Mouse (Mus musculus) ZHBTc4 (cell line): Measurements from ENCODE around the gene Ago4.
A peak's percentile ranks its signal among the peaks of the same experiment; 100 is the strongest.

ENCODE experiments used
- DNase-seq: peaks from one replicate; pipeline ENCODE4 v3.0.0-alpha.2; 2011; ENCODE audit warnings: low read depth, low spot score

Ago4 gene

DNA sequence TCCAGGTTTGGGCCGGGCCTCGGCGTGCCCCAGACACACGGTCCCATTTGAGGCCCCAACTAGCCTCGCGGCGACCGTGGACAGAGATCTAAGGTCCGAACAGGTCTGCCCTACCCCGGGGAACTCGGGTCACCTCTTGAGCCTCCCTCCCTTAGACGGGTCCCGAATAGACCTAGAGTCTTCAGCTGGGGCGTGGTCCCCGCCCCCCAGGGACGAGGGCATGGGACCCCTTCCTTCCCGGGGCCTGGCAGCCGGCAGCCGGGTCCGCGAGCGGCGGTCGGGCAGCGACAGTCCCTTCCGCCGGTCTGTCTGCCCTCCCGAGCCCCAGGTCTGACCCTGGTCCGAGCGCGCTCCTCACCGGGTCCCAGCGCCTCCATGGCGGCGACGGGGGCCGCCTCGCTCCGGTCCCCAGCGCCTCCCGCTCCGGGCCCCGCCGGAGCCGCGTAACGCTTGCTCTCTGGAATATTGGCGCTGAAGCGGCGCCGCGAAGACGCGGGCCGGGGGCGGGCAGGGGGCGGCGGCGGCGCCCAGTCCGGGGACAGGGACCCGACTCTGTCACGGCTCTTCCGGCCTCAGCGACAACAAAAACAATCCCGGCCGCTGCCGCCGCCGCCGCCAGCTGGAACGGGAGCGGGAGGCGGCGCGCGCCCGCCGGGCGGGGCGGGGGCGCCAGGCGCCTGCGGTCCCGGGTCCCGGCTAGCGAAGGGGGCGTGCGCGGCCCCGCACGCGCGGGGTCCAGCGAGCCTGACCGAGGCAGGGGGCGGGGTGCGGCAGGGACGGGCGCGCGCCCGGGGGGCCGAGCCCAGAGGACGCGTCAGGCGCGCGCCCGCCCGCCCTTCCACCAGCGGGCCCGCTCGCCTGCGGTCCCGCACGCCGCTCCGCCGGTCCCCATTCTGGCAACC is at the start of gene Ago4:
Ago4 (minus strand) TSS at position 646 of the 902 bp plus-strand sequence.
- DNase-seq: peak; percentile 74

DNA sequence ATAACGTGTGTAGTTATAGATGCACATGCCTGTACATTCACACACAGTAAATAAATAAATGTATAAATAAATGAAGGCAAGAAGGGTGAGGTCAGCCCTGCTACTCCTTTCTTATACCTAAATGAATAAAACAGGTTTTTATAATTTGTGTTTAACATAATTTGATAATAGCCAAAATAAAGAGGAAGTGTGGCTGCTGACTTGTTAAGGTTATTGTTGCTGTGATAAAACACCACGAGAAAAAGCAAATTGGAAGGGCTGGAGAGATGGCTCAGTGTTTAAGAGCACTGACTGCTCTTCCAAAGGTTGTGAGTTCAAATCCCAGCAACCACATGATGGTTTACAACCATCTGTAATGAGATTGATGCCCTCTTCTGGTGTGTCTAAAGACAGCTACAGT is 45.8 kb upstream of the Ago4 start:
- DNase-seq: no peak

DNA sequence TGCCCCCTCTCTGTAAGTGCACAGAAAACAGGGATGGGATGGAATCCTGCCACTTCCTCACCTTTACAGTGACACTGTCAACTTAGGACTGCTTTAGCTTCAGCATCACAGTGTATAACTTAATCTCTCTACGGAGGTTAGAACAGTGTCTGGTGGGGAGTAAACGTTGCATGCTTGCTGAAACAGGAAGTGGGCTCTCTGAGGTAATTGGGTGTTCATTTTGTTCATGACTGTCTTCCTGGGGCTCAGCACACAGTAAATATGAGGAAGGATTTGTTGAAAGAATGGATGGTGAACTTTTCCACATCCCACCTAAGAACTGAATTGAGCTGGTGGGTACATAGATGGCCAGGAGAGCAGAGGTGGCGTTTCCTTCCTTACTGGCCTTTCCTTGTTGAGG is 44.6 kb upstream of the Ago4 start:
- no peak for DNase-seq

DNA sequence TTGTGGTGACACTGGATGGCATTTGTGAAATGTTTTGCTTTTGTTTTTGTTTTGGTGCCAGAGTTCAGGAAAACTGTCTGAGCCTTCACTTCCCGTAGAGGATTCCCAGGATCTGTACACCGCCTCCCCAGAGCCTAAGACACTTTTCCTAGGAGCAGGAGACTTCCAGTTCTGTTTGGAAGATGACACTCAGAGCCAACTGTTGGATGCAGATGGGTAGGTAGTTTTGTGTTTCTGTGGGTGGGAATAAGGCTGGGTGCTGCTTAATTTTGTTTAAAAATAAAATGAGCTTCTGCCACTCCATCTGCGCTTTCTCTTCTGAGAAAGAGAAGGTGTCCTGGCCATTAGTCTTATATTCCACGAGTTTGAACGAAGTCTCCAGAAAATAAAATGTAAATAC is 43.0 kb upstream of the Ago4 start:
- DNase-seq: no peak

DNA sequence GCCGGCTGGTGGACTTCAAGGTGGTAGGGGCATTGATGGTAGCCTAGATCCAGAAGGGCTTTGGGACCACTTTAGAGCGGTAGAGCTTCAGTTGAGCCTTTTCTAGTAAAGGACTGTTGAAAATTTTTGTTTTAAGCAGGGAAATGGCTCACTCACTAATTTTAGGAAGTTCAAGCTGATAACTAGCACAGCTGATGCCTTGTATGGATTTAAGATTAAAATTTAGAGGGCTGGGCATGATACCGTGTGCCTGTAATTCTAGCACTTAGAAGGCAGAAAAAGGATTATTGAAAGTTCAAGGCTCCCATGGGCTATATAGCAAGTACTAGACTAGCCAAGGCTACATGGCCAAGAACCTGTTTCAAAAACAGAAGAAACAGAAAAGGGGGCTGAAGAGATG is 36.5 kb upstream of the Ago4 start:
- no peak for DNase-seq

DNA sequence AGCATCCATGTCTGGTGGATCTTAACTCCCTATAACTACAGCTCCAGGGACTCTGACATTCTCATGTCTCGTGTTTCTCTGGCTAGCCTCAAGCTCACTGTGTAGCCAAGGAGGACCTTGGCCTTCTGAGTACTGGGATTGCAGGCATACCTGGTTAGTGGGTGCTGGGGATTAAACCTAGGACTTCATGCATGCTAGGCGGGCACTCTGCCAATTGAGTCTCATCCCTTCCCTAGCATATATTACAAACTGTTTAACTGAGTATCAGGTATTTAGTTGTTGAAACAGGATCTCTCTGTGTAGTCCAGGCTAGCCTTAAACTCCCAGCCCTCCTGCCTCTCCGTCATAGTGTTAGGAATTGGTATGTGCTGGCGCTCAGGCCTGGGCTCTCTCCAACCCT is 34.0 kb upstream of the Ago4 start:
- DNase-seq: no peak

DNA sequence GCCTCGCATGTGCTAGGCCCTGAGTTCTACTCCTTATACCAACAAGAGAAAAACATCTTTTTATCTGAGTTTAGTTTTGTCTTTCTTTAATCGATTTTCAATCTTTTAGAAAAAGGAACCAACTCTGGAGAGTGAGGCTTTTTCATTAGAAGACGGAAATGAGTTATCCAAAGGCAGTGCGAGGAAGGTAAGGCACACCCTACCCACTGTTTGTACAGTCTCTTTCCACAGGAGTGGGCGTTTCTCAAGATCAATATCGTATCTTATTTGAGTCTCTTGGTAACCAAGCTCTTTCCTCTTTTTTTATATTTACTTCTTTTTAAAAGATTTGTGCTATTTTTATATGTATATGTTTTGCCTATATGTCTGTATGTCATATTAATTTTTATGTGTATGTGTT is 30.5 kb upstream of the Ago4 start:
- DNase-seq: no peak

DNA sequence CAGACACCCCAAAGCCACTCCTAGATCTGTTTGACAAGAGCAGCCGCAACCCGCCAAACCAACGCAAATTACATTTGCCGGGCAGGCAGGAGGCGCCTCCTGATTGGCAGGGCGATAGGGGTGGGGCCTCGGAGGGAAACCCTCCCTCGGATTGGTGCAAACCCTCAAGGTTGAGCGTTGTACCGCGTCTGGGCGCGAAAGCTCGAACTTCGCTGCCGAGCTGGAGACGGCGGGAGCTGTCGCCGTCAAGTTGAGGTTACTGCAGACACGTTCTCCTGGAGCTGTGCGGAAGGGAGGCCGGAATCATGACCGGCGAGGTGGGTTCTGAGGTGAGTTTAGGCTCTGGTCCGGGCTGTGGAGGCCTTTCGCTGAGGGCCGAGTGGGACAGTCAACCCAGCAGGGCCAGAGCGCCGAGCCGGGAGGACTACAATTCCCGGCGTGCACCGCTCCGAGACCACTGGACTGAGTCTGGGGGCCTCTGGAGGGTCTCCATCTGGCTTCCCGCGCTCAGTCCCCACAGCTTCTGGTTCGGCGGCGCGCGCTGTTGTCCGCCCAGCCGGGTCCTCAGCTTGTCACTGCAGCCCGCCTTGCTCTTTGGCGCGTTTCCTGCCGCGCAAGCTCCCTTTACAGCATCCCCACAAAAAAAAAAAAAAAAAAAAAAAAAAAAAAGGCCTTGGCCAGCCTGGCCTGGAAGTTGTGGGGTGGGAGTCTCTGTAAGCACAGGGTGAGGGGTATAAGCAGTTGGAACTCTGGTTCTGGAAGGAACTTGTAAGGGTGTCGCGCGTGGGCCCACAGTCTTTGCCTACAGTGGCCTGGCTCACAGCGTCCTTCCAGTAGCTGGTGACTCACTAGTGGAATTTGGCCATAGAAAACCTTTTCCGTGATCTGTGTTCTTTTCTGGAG is 23.8 kb upstream of the Ago4 start, which contains the start of gene Clspn:
Clspn (plus strand) TSS at position 127 of the 903 bp plus-strand sequence.
- DNase-seq: peak; percentile 96

DNA sequence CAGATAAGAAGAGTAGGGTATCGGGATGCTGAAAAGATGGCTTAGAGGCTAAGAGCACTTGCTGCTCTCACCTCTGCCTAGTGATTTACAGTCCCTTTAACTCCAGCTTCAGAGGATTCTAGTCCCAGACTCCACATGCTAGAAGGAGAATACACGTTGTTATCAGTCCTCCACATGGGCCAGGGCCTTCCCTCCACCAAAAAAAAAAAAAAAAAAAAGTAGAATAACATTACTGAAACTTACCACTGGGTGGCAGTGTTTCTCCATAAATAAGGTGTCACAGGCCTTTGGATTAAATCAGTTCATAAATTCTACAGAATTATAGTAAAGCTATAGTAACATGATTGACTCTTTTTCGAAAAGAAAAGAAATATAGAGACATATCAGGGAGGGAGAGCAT is 21.2 kb upstream of the Ago4 start:
- DNase-seq: peak; percentile 69

DNA sequence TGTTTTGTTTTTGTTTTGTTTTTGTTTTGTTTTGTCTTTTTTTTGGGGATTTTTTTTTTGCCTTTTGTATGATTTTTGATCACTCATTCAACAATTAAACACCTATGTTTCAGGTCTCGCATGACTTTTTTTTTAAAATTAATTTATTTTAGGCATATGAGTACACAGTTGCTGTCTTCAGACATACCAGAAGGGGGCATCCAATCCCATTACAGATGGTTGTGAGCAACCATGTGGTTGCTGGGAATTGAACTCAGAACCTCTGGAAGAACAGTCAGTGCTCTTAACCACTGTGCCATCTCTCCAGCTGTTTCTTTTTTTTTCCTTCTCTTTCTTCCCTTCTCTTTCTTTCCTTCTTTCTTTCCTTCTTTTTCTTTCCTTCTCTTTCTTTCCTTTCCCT is 20.4 kb upstream of the Ago4 start:
- DNase-seq: no peak

DNA sequence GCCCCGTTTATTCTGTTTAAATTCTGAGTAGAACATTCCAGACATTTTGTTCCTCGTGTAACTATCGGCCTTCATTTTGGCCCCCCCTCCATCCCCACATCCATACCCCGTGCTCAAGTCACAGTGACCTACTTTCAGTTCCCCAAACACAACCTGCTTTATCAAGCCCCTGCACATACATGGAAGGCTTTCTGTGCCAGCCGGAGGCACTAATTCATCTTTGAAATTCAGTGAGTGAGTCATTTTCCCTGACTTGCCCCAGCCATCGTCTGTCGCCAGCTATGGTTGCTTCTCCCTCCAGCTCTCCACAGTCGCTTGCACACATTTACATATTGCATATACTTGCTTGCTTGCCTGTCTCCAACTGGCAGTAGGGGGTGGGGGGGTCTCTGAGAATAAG is 19.8 kb upstream of the Ago4 start:
- DNase-seq: no peak

DNA sequence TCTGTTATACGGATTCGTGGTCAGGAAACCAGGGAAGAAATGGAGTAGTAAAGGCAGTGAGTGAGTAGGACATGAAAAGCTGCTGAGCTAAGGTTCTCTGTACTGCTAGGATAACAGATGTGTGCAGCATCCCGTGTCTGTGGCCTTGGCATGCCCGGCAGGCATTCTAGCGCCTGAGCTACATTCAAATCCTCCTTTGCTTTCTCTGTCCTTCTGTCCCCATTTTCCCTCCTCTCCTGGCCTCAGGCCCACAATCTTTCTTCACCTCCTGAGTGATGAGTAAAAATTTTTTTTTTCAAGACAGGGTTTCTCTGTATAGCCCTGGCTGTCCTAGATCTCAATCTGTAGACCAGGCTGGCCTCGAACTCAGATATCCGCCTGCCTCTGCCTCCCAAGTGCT is 18.9 kb upstream of the Ago4 start:
- DNase-seq: no peak

DNA sequence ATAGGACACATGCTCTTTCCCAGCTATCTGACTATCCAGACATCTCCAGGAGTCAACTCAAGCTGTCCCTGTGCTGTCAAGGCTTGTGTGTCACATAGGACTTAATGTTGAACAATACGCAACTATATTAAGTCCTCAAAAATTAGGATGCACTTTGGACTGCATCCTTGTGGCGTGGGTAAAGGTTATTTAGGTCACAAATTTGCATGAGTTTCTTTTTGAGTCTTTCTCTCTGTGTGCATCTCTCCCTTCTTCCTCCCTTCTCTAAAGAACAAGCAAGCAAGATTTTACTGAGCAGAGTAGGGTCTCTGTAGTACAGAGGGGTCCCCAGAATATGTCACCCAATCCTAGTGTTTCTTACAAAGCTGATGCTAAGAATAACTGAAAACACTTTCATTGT is 12.9 kb upstream of the Ago4 start:
- DNase-seq: no peak

DNA sequence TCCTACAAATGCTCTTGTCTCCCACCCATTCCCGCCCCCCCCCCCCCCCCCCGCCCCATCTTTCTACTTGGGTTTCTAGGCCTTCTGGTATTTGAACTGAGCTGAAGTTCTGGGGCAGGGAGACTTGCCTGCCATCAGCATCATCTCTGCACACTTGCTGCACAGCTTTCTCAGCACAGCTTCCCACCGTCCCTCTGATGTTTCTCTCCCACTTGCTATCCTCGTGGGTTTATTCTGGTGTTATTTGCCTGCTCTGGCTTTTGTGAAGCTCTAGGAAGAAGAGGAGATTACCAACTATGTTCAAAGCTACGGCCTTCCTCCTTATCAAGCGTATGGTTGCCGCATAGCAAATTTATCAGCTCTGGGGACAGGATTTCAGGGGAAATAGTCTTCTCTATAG is 12.4 kb upstream of the Ago4 start:
- DNase-seq: no peak

DNA sequence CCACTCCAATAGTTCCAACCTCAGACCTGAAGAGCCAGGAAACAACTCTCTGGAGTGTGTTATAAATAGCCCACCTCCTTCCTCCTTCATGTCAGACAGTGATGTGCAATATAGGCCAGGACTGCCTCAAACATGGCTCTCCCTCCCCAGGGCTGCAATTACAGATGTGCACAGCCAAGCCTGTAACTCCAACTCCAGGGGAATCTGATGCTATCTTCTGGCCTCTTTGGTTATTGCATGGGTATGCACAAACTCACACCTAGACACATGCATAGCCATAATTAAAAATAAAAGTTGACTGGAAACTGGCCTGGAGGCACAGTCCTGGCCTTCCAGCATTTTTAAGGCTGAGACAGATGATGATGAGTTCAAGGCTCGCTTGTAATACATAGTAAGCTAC is 11.7 kb upstream of the Ago4 start:
- no peak for DNase-seq

DNA sequence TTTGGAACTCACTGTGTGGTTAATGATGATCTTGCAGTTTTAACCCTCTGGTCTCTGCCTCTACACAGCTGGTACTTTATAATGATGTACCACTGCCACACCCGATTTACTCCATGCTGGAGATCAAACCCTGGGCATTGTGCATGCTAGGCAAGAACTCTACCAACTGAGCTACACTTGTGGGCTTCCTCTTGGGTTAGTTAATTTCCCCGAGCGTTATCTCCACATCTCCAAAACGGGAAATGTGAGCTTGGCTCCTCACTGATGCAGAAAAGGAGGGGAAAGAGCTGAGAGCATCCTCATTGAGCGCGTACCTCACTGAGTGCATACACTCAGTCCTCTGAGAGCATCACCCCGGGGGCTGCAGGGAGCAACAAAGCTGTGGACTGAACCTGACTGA is 9.6 kb upstream of the Ago4 start:
- DNase-seq: no peak

DNA sequence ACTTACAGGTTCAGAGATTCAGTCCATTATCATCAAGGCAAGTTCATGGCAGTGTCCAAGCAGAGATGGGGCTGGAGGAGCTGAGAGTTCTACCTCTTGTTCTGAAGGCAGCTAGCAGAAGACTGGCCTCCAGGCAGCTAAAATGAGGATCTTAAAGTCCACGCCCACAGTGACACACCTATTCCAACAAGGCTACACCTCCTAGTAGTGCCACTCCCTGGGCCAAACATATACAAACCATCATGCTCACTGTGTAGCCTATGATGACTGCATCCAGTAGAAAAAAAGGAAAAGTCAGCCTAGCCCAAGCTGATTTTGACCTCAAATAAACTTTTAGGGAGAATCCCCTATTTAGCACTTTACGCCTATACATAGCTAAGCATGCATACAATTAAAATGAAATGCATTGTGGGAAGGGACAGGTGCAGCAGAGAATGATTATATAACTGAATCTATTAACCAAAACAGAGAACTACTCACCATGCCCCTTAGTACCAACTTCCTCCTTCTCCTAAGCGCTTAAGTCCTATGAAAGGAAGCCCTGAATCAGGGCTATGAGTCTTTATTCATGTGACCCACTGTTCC is 7.3 kb upstream of the Ago4 start:
- peak; percentile 25 for DNase-seq

DNA sequence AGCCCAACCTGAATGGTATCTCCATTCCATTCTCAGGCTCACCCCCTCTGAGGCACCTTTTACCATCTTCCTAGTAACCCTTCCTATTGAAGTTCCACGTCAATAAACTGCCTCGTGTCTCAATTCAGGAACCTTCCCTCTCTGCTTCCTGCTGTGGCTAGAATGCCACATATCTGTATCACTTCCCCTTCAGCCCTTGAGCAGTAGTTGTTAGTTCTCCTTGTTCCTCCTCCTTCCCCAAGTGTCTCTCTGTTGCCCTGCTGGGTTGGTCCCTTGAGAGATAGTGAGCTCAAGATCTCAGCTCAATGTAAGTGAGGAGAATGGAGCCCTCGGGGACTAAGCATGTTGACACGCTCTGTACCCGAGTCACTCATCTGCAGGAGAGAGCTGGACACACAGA is 3.6 kb upstream of the Ago4 start:
- DNase-seq: no peak

DNA sequence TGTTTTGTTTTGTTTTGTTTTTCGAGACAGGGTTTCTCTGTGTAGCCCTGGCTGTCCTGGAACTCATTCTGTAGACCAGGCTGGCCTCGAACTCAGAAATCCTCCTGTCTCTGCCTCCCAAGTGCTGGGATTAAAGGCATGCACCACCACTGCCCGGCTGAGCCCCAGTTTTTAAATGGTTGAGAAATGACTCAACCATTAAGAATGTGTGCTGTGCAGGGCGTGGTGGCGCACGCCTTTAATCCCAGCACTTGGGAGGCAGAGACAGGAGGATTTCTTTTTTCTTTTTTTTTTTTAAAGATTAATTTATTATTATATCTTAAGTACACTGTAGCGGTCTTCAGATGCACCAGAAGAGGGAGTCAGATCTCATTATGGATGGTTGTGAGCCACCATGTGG is 2.4 kb upstream of the Ago4 start:
- peak; percentile 32 for DNase-seq

DNA sequence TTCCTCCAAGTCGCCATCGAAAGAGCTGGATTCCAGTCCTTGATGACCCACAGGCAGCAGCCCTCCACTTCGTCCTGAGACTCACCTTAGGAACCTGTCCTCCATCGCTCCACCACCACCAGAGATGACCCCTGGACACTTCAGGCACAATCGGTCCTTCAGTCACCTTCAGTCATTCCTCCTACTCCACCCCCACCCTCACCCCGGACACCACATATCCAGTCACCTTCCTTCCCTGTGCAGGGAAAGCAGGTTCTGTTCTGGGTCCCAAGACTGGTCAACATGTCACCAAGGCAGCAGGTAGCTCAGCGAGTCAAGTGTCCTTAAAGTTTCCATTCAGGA is 428 bp upstream of the Ago4 start:
- DNase-seq: no peak

DNA sequence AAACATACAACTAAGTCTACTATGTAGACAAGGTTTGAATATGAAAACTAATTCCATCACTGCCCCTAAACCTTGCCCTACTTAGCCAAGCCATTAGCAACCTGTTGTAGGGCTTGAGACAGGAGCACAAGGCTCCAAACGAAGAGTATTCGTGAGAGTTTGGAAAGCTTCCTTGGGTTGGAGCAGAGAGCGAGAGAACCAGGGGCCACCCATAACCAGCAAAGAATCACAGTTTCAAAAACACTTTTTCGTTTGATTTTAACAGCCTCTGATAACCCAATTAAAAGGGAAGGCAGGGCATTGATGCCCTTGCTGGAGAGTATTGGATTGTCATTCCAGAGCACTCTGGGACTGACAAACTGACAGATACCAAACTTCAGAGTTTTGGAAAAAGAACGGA is 980 bp downstream of the Ago4 start:
- no peak for DNase-seq

DNA sequence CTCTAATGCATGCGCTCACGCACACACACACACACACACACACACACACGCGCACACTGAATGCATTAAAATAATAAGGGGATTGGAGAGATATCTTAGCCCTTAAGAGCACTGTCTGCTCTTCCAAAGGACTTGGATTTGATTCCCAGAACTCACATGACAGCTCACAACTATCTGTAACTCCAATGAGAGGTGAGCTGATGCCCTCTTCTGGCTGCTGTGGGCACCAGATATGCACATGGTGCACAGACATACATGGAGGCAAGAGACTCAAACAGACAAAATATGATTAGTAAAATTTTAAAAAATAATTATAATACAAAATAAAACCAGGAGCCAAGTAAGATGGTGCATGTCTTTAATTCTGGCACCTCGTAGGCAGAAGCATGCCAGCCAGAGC is 6.4 kb downstream of the Ago4 start:
- DNase-seq: peak; percentile 43
